Mouse (Mus musculus): ENCODE data around the gene Ttll8. TPM values are rescaled to one million over a fixed set of nuclear protein-coding genes. Genes with fewer than 3 reads are reported as not detected.

Gene Ttll8
- polyA plus RNA-seq, 1 experiment from 2014 or later = not detected

DNA sequence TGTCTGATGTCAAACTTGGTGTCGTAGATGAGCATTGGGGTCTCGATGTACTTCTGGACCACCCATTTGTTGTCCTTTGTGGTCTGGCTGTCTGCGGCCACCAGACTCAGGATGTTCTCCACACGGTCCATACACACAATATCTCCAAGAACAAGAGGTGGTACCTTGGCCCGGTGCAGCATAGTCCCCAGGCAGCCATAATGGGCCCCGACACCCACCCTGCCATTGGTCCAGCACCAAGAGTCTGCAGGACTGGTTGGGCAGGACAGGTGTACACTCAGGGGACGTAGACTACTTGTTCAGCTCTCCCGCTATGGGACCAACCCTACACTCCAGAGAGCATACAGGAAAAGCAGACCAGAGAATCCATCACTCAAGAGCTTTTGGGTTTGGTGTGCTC is 37.1 kb downstream of the Ttll8 start:
- Histone ChIP-seq H3K36me3 (ENCODE audit: control insufficient read depth, insufficient read depth, low read length) (no peaks in the 10 kb centered on the region), H3K27ac (ENCODE audit: low read depth, low read length) (no peak overlapping the region), H3K4me3 (ENCODE audit: low read depth, low read length) (no peak overlapping the region), H3K4me2 (replicated peaks; ENCODE audit: low read depth, low read length) (no peak overlapping the region), H3K4me1 (replicated peaks; ENCODE audit: control insufficient read depth, insufficient read depth, low read length) (no peaks in the 10 kb centered on the region), H3K27me3 (ENCODE audit: control insufficient read depth, insufficient read depth, low read length) (no peaks in the 10 kb centered on the region), H3K9me3 (ENCODE audit: control insufficient read depth, low read length) (no peaks in the 10 kb centered on the region), H3K9ac (ENCODE audit: low read depth, low read length) (no peak overlapping the region)
- no peak for DNase-seq (ENCODE audit: low spot score)
- ATAC-seq (ENCODE audit: low FRiP score) = no peak
- 93% methylated on average over 8 of the region's 8 CpGs for WGBS

DNA sequence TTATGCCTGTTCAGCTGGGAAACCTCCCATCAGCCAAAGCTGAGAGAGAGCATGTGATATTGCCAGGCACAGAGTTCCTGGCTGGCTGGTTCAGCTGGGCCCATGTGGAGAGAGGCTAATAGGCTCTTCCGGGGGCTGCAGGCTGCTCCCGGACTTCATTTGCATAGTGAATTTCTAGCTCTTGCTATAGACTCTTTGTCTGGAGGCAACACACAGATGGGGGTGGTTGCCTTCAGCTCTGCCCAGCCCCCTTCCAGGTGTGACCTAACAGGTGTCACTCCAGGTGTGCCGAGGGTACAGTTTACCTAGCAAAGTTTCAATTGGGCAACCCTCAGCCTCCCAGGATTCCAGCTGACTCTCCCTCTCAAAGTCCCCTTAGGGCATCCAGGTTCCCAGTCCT is 37.9 kb downstream of the Ttll8 start:
- no peak overlapping the region for H3K27ac ChIP-seq (ENCODE audit: low read depth, low read length)
- H3K36me3 ChIP-seq (ENCODE audit: control insufficient read depth, insufficient read depth, low read length) = no peaks in the 10 kb centered on the region
- no peaks in the 10 kb centered on the region for H3K9me3 ChIP-seq (ENCODE audit: control insufficient read depth, low read length)
- H3K4me1 ChIP-seq (replicated peaks; ENCODE audit: control insufficient read depth, insufficient read depth, low read length) = no peaks in the 10 kb centered on the region
- H3K27me3 ChIP-seq (ENCODE audit: control insufficient read depth, insufficient read depth, low read length) = no peaks in the 10 kb centered on the region
- H3K9ac ChIP-seq (ENCODE audit: low read depth, low read length) = no peak overlapping the region
- WGBS = 48% methylated on average over 3 of the region's 3 CpGs
- DNase-seq (ENCODE audit: low spot score) = no peak
- H3K4me2 ChIP-seq (replicated peaks; ENCODE audit: low read depth, low read length) = no peak overlapping the region
- no peak for ATAC-seq (ENCODE audit: low FRiP score)
- H3K4me3 ChIP-seq (ENCODE audit: low read depth, low read length) = no peak overlapping the region

DNA sequence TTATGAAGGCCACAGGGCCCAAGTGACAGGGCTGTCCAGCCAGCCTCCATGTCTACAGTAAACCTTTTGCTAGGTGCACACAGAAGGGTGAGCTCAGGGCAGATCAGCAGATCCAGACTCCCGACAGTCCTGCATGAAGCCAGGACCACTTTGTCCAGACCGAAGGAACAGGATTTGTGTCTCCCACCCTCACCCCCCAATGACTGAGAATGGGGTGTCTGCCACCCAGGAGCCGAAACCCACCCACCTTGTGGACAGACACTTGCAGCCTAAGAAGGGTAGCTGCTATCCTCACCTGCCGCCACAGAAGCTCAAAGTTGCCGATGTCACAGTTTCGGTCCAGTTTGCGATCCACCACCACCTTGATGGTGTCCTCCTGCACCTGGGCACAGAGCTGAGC is 39.2 kb downstream of the Ttll8 start:
- H3K27ac ChIP-seq (ENCODE audit: low read depth, low read length) = no peak overlapping the region
- H3K27me3 ChIP-seq (ENCODE audit: control insufficient read depth, insufficient read depth, low read length) = no peaks in the 10 kb centered on the region
- H3K4me3 ChIP-seq (ENCODE audit: low read depth, low read length) = no peak overlapping the region
- no peaks in the 10 kb centered on the region for H3K9me3 ChIP-seq (ENCODE audit: control insufficient read depth, low read length)
- no peak for ATAC-seq (ENCODE audit: low FRiP score)
- no peak overlapping the region for H3K9ac ChIP-seq (ENCODE audit: low read depth, low read length)
- no peak for DNase-seq (ENCODE audit: low spot score)
- WGBS = 94% methylated on average over 7 of the region's 7 CpGs
- H3K4me2 ChIP-seq (replicated peaks; ENCODE audit: low read depth, low read length) = no peak overlapping the region
- H3K4me1 ChIP-seq (replicated peaks; ENCODE audit: control insufficient read depth, insufficient read depth, low read length) = no peaks in the 10 kb centered on the region
- no peaks in the 10 kb centered on the region for H3K36me3 ChIP-seq (ENCODE audit: control insufficient read depth, insufficient read depth, low read length)

DNA sequence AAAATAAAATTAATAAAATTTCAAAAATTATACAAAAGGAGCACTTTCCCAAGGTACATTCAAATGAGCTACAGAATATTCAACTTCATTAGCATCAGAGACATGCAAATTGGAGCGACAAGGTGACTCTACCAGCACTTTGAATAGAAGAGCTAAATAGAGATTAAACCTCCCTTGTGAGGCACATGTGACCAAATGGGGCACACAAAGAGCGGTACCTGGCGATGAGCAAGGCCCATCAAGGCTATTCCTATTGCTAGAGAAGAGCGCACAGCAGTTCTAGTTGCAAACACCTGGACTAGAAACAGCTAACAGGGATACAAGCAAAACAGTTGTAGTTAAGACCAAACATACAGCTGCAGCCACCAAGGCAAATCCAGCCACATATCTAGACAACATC is 47.9 kb downstream of the Ttll8 start:
- no peaks in the 10 kb centered on the region for H3K9me3 ChIP-seq (ENCODE audit: control insufficient read depth, low read length)
- no peaks in the 10 kb centered on the region for H3K27me3 ChIP-seq (ENCODE audit: control insufficient read depth, insufficient read depth, low read length)
- DNase-seq (ENCODE audit: low spot score) = no peak
- H3K4me1 ChIP-seq (replicated peaks; ENCODE audit: control insufficient read depth, insufficient read depth, low read length) = no peaks in the 10 kb centered on the region
- no peak overlapping the region for H3K4me2 ChIP-seq (replicated peaks; ENCODE audit: low read depth, low read length)
- WGBS = 68% methylated on average over 4 of the region's 4 CpGs
- no peaks in the 10 kb centered on the region for H3K36me3 ChIP-seq (ENCODE audit: control insufficient read depth, insufficient read depth, low read length)
- no peak overlapping the region for H3K27ac ChIP-seq (ENCODE audit: low read depth, low read length)
- ATAC-seq (ENCODE audit: low FRiP score) = no peak
- no peak overlapping the region for H3K9ac ChIP-seq (ENCODE audit: low read depth, low read length)
- no peak overlapping the region for H3K4me3 ChIP-seq (ENCODE audit: low read depth, low read length)

DNA sequence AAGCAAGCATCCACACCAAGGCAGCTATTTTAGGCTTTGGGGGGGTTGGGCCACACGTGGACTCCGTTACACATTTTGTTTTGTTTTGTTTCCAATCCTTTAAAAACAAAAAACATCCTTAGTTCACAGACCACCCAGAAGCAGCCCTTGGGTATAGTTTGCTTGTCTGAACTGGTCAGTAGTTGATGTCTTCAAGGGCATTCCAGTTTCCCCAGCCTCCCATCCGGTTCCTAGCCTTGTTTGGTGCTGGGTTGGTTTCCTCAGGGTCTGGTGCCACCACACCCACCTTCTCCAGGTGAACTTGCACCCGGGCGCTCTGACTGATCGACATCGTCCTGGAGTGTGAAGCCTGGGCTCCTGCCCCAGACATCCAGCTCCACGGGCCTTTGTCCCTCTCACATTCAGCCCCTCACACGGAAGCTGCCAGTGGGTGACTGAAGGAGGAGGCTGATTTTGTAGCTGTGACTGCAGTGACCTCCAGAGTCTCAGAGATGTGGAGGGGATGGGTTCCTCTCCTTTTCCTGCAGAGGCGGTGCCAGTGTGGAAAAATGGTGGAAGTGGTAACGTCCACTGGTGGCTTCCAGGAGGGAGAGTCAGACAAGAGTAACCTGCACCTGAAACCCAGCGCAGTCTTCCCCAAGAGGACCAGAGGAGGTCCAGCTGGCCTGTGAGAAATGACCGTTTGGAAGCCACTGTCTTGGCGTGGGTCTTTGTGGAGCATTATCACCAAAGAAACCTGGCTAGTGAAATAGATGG is 50.0 kb downstream of the Ttll8 start:
- H3K4me1 ChIP-seq (replicated peaks; ENCODE audit: control insufficient read depth, insufficient read depth, low read length) = no peaks in the 10 kb centered on the region
- no peak overlapping the region for H3K4me2 ChIP-seq (replicated peaks; ENCODE audit: low read depth, low read length)
- no peaks in the 10 kb centered on the region for H3K27me3 ChIP-seq (ENCODE audit: control insufficient read depth, insufficient read depth, low read length)
- H3K36me3 ChIP-seq (ENCODE audit: control insufficient read depth, insufficient read depth, low read length) = no peaks in the 10 kb centered on the region
- no peak for DNase-seq (ENCODE audit: low spot score)
- no peak overlapping the region for H3K9ac ChIP-seq (ENCODE audit: low read depth, low read length)
- H3K27ac ChIP-seq (ENCODE audit: low read depth, low read length) = no peak overlapping the region
- no peaks in the 10 kb centered on the region for H3K9me3 ChIP-seq (ENCODE audit: control insufficient read depth, low read length)
- no peak overlapping the region for H3K4me3 ChIP-seq (ENCODE audit: low read depth, low read length)
- no peak for ATAC-seq (ENCODE audit: low FRiP score)
- 82% methylated on average over 14 of the region's 14 CpGs for WGBS

DNA sequence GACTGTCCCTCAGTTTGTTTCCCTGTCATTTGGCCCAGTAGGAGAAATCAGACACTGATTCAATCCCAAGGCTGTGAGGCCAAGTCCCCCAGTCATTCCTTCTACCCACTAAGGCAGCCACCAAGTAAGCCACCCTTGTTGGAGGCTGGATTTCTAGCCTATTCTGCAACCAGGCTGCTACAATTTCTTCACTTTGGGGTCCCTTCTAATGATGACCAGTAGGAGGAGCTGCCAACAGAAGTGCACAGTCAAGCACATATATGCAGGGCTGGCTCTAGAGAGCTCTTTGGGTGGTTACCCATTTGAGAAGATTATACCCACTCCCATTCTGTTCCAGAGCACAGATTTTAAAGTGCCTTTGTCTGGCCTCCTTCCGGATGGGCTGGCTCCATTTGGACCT is 51.1 kb downstream of the Ttll8 start:
- Histone ChIP-seq H3K27ac (ENCODE audit: low read depth, low read length) (no peak overlapping the region), H3K4me1 (replicated peaks; ENCODE audit: control insufficient read depth, insufficient read depth, low read length) (no peaks in the 10 kb centered on the region), H3K4me2 (replicated peaks; ENCODE audit: low read depth, low read length) (no peak overlapping the region), H3K9ac (ENCODE audit: low read depth, low read length) (no peak overlapping the region), H3K27me3 (ENCODE audit: control insufficient read depth, insufficient read depth, low read length) (no peaks in the 10 kb centered on the region), H3K4me3 (ENCODE audit: low read depth, low read length) (no peak overlapping the region), H3K36me3 (ENCODE audit: control insufficient read depth, insufficient read depth, low read length) (no peaks in the 10 kb centered on the region), H3K9me3 (ENCODE audit: control insufficient read depth, low read length) (no peaks in the 10 kb centered on the region)
- ATAC-seq (ENCODE audit: low FRiP score) (no peak), DNase-seq (ENCODE audit: low spot score) (peak; percentile 7)
- 85% methylated on average over 1 of the region's 1 CpGs for WGBS

DNA sequence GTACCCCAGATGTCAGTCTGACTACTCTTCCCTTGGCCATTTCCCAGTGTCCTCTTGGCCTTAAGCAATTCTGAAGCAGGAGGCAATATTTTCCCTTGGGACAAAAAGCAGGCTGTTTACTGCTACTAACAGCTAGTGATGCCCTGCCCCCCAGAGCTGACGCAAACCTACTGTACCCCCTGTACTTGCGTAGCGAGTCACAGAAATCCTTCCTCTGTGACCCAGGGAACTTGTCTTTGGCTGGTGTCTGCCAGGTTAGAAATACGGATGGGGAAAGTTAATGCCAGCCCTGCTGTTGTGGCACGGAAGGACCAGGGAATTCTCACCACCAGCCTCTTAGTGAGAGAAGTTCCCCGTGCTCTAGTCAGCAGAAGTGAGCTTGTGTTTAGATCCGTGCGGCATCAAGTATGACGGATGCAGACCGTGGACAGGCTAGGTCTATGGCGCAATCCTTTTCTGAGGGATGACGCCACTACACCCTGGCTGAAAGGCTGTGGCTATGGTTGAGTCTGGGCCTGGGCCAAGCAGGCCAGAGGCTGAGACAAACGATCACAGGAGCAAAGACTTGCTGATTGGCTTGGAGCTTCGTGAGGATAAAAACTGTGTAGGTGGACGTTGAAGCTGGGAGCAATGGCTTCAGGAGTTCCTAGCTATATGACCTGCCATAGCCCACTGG is 51.9 kb downstream of the Ttll8 start:
- 89% methylated on average over 15 of the region's 15 CpGs for WGBS
- no peak overlapping the region for H3K9ac ChIP-seq (ENCODE audit: low read depth, low read length)

DNA sequence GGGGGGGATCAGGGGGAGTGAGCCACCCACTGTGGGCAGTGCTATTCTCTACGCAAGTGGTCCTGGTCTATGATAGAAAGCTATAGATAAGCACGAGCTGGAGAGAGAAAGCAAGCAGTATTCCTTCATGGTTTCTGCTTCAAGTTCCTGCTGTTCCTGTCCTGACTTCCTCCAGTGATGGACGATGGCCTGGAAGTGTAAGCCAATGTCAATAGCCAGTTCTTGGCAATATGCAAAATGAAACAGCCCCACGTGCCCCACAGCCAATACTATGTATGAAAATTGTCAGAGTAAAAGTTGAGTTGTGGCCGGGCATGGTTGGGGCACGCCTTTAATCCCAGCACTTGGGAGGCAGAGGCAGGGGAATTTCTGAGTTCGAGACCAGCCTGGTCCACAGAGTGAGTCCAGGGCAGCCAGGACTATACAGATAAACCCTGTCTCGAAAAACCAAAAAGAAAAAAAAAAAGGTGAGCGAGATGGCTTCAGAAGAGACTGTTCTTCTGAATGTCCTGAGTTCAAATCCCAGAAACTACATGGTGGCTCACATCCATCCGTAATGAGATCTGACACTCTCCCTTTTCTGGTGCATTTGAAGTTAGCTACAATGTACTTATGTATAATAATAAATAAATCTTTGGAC is 57.8 kb downstream of the Ttll8 start:
- Histone ChIP-seq H3K27me3 (ENCODE audit: control insufficient read depth, insufficient read depth, low read length) (no peaks in the 10 kb centered on the region), H3K4me1 (replicated peaks; ENCODE audit: control insufficient read depth, insufficient read depth, low read length) (no peaks in the 10 kb centered on the region), H3K36me3 (ENCODE audit: control insufficient read depth, insufficient read depth, low read length) (no peaks in the 10 kb centered on the region), H3K4me2 (replicated peaks; ENCODE audit: low read depth, low read length) (no peak overlapping the region), H3K9me3 (ENCODE audit: control insufficient read depth, low read length) (no peaks in the 10 kb centered on the region), H3K9ac (ENCODE audit: low read depth, low read length) (no peak overlapping the region), H3K27ac (ENCODE audit: low read depth, low read length) (no peak overlapping the region), H3K4me3 (ENCODE audit: low read depth, low read length) (no peak overlapping the region)
- DNase-seq (ENCODE audit: low spot score) (no peak), ATAC-seq (ENCODE audit: low FRiP score) (no peak)
- WGBS = 86% methylated on average over 10 of the region's 10 CpGs

More for the DNA sequence above, 51.9 kb downstream of the Ttll8 start:
- Histone ChIP-seq H3K4me2 (replicated peaks; ENCODE audit: low read depth, low read length) (no peak overlapping the region), H3K9me3 (ENCODE audit: control insufficient read depth, low read length) (no peaks in the 10 kb centered on the region), H3K36me3 (ENCODE audit: control insufficient read depth, insufficient read depth, low read length) (no peaks in the 10 kb centered on the region), H3K27me3 (ENCODE audit: control insufficient read depth, insufficient read depth, low read length) (no peaks in the 10 kb centered on the region), H3K4me1 (replicated peaks; ENCODE audit: control insufficient read depth, insufficient read depth, low read length) (no peaks in the 10 kb centered on the region), H3K4me3 (ENCODE audit: low read depth, low read length) (no peak overlapping the region), H3K27ac (ENCODE audit: low read depth, low read length) (no peak overlapping the region)
- DNase-seq (ENCODE audit: low spot score) = no peak
- ATAC-seq (ENCODE audit: low FRiP score) = no peak

DNA sequence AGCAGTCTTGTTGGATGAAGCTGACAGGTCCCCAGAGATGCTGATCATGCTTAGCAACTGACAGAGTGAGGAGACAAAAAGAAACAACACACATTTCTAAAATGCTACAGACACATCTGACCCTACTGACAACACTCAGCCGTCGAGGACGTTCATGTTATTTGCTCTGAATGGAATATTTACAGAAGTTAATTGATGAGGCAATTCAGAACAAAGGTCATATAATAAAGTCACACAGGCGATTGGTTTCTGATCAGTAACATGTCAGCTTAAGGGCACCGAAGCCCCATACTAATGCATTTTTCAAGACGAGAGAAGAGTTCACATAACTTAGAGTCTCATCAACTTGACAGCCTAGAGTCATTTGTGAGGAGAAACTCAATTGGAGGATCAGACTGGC is 58.3 kb downstream of the Ttll8 start:
- no peaks in the 10 kb centered on the region for H3K4me1 ChIP-seq (replicated peaks; ENCODE audit: control insufficient read depth, insufficient read depth, low read length)
- no peak for DNase-seq (ENCODE audit: low spot score)
- no peaks in the 10 kb centered on the region for H3K36me3 ChIP-seq (ENCODE audit: control insufficient read depth, insufficient read depth, low read length)
- no peak for ATAC-seq (ENCODE audit: low FRiP score)
- no peak overlapping the region for H3K9ac ChIP-seq (ENCODE audit: low read depth, low read length)
- H3K4me2 ChIP-seq (replicated peaks; ENCODE audit: low read depth, low read length) = no peak overlapping the region
- no peak overlapping the region for H3K27ac ChIP-seq (ENCODE audit: low read depth, low read length)
- H3K4me3 ChIP-seq (ENCODE audit: low read depth, low read length) = no peak overlapping the region
- 83% methylated on average over 6 of the region's 6 CpGs for WGBS
- no peaks in the 10 kb centered on the region for H3K27me3 ChIP-seq (ENCODE audit: control insufficient read depth, insufficient read depth, low read length)
- no peaks in the 10 kb centered on the region for H3K9me3 ChIP-seq (ENCODE audit: control insufficient read depth, low read length)

Measured in hindbrain, embryonic 11.5 days (tissue).